Mouse (Mus musculus): ENCODE results near the gene Xirp1. TPM values are rescaled to one million over a fixed set of nuclear protein-coding genes. Genes with fewer than 3 reads are reported as not detected.

Xirp1 gene
- polyA plus RNA-seq, 1 experiment from 2014 or later: not detected

DNA sequence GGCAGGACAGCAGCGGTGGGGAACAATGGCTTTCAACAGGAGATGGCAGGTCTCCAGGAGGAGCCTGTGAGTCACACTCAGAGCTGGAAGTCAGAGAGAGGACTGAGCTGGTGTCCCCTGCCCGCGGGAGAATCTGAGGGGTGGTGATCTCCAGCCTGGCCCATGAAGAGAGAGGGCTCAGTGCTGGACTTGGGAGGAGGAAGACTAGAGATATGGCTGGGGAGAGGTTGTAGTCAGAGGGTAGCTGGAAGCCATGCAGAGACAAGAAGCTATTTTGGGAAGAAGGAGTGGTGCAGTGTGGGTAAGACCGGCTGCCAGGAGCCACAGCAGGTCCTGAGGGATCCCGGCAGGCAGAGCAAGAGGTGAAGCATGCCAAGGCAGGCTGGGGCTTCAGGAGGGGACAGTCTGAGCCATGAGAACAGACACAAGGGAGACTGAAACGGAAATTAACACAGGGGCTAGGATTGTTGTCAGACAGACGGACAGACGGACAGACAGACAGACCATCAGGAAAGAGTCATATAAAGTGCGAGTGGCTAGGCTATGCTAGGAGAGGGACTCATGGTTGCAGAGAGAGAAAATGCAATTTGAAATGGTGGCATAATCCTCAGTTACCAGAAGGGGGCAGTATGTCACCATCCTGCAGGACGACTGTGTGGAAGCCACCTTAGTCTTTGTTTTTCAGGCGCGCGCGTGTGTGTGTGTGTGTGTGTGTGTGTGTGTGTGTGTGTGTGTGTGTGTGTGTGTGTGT lies 4.2 kb upstream of the Xirp1 start:
- ATAC-seq: peak; percentile 45; the same call in 1 of the 2 replicates
- Histone ChIP-seq H3K36me3 (ENCODE audit: control insufficient read depth, insufficient read depth) (no peaks in the 10 kb centered on the region), H3K27ac (ENCODE audit: low read length) (no peak overlapping the region), H3K4me1 (replicated peaks; ENCODE audit: control insufficient read depth, insufficient read depth, low read length) (peaks cover 9% of the 10 kb centered on the region; the same call in 1 of the 2 replicates), H3K4me3 (replicated peaks; ENCODE audit: low read length) (no peak overlapping the region), H3K4me2 (ENCODE audit: low read length) (no peak overlapping the region), H3K9ac (replicated peaks; ENCODE audit: low read depth, low read length) (no peak overlapping the region), H3K9me3 (ENCODE audit: control insufficient read depth, low read length) (no peaks in the 10 kb centered on the region), H3K27me3 (replicated peaks; ENCODE audit: control insufficient read depth, insufficient read depth, low read length) (no peaks in the 10 kb centered on the region)
- 21% methylated on average over 14 of the region's 14 CpGs for WGBS

DNA sequence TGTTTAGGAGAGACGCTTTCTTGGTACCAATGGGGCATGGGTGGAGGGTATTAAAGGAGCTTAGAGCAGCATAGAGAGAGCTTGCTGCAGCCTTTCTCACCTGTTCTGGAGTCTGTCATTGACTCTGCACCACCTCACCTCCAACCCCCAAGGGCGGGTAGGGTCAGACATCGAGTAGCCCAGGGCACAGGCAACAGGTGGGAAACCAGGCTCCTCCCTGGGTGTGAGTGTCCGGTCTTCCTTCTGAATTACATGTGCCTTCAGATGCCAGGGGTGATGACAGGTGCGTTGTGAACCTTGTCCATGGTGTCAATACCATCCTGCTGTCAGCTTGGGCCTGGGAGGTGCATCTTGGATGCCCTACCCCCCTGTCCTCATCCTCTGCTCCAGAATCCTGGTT lies 1.2 kb upstream of the Xirp1 start:
- Histone ChIP-seq H3K27me3 (replicated peaks; ENCODE audit: control insufficient read depth, insufficient read depth, low read length) (no peaks in the 10 kb centered on the region), H3K4me1 (replicated peaks; ENCODE audit: control insufficient read depth, insufficient read depth, low read length) (peaks cover 9% of the 10 kb centered on the region; the same call in 1 of the 2 replicates), H3K27ac (ENCODE audit: low read length) (no peak overlapping the region), H3K9me3 (ENCODE audit: control insufficient read depth, low read length) (no peaks in the 10 kb centered on the region), H3K4me2 (ENCODE audit: low read length) (no peak overlapping the region), H3K36me3 (ENCODE audit: control insufficient read depth, insufficient read depth) (no peaks in the 10 kb centered on the region), H3K4me3 (replicated peaks; ENCODE audit: low read length) (no peak overlapping the region), H3K9ac (replicated peaks; ENCODE audit: low read depth, low read length) (no peak overlapping the region)
- 88% methylated on average over 5 of the region's 5 CpGs for WGBS
- ATAC-seq: no peak

DNA sequence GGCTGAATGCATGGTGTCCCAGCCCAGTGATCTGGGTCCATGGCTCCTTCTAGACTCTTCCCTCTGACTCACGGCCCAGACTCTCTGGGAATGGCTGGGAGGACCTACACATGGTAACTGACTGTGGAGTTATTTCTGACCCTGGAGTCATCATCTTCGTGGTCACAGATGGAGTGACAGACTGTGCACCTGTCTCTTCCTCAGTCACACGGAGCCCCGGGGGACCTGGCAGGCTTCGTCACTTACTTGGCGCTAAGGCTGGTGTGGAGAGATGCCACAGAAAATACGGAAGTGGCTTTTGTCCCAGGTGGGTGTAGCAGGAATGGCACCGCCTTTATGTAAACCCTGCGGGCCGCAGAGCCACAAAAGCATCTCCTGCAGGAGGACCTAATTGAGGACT lies 773 bp upstream of the Xirp1 start:
- no peaks in the 10 kb centered on the region for H3K36me3 ChIP-seq (ENCODE audit: control insufficient read depth, insufficient read depth)
- H3K4me3 ChIP-seq (replicated peaks; ENCODE audit: low read length): no peak overlapping the region
- no peak overlapping the region for H3K27ac ChIP-seq (ENCODE audit: low read length)
- H3K9ac ChIP-seq (replicated peaks; ENCODE audit: low read depth, low read length): no peak overlapping the region
- H3K9me3 ChIP-seq (ENCODE audit: control insufficient read depth, low read length): no peaks in the 10 kb centered on the region
- 51% methylated on average over 10 of the region's 10 CpGs for WGBS
- no peaks in the 10 kb centered on the region for H3K27me3 ChIP-seq (replicated peaks; ENCODE audit: control insufficient read depth, insufficient read depth, low read length)
- H3K4me2 ChIP-seq (ENCODE audit: low read length): no peak overlapping the region
- ATAC-seq: no peak
- H3K4me1 ChIP-seq (replicated peaks; ENCODE audit: control insufficient read depth, insufficient read depth, low read length): peaks cover 9% of the 10 kb centered on the region; the same call in 1 of the 2 replicates

DNA sequence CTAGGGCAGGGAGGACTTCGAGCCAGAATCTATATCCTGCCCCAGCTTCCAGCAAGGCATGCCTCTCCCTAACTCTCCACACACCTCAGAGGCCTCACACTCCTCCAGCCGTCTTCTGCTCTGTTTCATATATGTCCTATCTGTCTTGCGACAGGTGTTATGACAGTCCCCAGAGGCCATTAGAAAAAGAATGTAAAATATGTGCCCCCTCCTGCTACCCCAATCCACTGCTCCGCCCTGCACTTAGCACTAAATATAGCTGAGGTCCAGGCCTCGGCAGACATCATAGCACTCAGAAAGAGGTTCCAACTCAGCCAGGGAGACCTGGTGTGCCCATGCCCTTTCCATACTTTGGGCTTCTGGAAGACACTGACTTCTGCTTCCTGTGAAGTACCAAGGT lies 2.2 kb downstream of the Xirp1 start:
- 81% methylated on average over 5 of the region's 5 CpGs for WGBS
- 0 out of 2 replicates have a peak, but pooled peaks cover 4% of the 10 kb centered on the region for H3K4me1 ChIP-seq (replicated peaks; ENCODE audit: control insufficient read depth, insufficient read depth, low read length)
- no peak overlapping the region for H3K4me2 ChIP-seq (ENCODE audit: low read length)
- H3K4me3 ChIP-seq (replicated peaks; ENCODE audit: low read length): no peak overlapping the region
- no peaks in the 10 kb centered on the region for H3K27me3 ChIP-seq (replicated peaks; ENCODE audit: control insufficient read depth, insufficient read depth, low read length)
- ATAC-seq: no peak
- no peaks in the 10 kb centered on the region for H3K9me3 ChIP-seq (ENCODE audit: control insufficient read depth, low read length)
- no peaks in the 10 kb centered on the region for H3K36me3 ChIP-seq (ENCODE audit: control insufficient read depth, insufficient read depth)
- no peak overlapping the region for H3K27ac ChIP-seq (ENCODE audit: low read length)
- H3K9ac ChIP-seq (replicated peaks; ENCODE audit: low read depth, low read length): no peak overlapping the region

DNA sequence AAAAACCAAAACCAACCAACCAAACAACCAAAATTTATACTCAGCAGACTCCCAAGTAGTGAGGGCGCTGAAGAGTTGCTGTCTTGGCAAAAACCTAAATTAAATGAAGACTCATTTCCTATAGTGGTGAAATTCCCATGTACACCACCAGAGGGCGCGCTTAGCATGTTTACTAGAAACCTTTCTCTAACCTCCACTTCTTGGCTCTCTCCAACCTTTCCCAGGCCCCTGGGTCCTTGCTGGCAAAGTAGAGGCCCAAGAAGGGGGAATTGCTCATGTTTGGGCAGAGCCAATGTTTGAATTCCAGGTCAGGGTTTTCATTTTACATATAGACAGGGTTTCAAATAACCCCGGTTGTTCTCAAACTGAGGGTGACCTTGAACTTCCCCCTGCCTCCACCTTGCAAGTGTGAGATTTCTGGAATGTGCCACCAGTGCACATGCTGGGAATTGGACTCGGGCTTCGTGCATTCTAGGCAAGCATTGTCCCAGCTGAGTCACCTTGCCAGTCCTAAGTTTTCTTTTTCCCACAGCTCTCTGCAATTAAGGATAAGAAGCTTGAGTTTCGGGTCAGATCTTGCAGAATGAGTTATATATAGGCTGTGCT lies 3.0 kb downstream of the Xirp1 start:
- H3K27me3 ChIP-seq (replicated peaks; ENCODE audit: control insufficient read depth, insufficient read depth, low read length): no peaks in the 10 kb centered on the region
- no peak for ATAC-seq
- no peaks in the 10 kb centered on the region for H3K9me3 ChIP-seq (ENCODE audit: control insufficient read depth, low read length)
- H3K4me1 ChIP-seq (replicated peaks; ENCODE audit: control insufficient read depth, insufficient read depth, low read length): 0 out of 2 replicates have a peak, but pooled peaks cover 4% of the 10 kb centered on the region
- no peaks in the 10 kb centered on the region for H3K36me3 ChIP-seq (ENCODE audit: control insufficient read depth, insufficient read depth)
- H3K4me3 ChIP-seq (replicated peaks; ENCODE audit: low read length): no peak overlapping the region
- no peak overlapping the region for H3K9ac ChIP-seq (replicated peaks; ENCODE audit: low read depth, low read length)
- no peak overlapping the region for H3K27ac ChIP-seq (ENCODE audit: low read length)
- H3K4me2 ChIP-seq (ENCODE audit: low read length): no peak overlapping the region
- WGBS: 49% methylated on average over 7 of the region's 7 CpGs

DNA sequence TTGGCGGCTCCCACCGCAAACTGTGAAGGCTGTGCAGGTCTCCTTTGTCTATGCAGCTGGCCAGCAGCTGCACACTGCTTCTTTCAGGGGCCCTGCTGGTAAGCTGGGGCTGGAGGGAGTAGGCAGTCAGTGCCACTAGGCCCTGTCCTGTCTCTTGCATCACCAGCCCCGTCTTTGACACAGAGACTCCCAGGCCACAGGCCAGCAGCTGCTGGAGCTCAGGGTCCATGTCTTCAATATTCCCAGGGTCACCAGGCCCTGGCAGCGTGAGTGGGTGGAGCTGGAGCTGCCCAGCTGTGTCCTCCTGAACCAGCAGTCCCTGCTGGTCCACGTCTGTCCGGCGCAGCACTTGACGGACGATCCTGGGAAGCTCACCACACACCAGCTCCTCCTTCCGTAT lies 6.4 kb downstream of the Xirp1 start:
- no peaks in the 10 kb centered on the region for H3K27me3 ChIP-seq (replicated peaks; ENCODE audit: control insufficient read depth, insufficient read depth, low read length)
- WGBS: 79% methylated on average over 10 of the region's 10 CpGs
- no peaks in the 10 kb centered on the region for H3K9me3 ChIP-seq (ENCODE audit: control insufficient read depth, low read length)
- no peak overlapping the region for H3K4me3 ChIP-seq (replicated peaks; ENCODE audit: low read length)
- H3K4me2 ChIP-seq (ENCODE audit: low read length): no peak overlapping the region
- H3K4me1 ChIP-seq (replicated peaks; ENCODE audit: control insufficient read depth, insufficient read depth, low read length): no peaks in the 10 kb centered on the region
- no peak overlapping the region for H3K9ac ChIP-seq (replicated peaks; ENCODE audit: low read depth, low read length)
- H3K27ac ChIP-seq (ENCODE audit: low read length): no peak overlapping the region
- ATAC-seq: no peak
- no peaks in the 10 kb centered on the region for H3K36me3 ChIP-seq (ENCODE audit: control insufficient read depth, insufficient read depth)

DNA sequence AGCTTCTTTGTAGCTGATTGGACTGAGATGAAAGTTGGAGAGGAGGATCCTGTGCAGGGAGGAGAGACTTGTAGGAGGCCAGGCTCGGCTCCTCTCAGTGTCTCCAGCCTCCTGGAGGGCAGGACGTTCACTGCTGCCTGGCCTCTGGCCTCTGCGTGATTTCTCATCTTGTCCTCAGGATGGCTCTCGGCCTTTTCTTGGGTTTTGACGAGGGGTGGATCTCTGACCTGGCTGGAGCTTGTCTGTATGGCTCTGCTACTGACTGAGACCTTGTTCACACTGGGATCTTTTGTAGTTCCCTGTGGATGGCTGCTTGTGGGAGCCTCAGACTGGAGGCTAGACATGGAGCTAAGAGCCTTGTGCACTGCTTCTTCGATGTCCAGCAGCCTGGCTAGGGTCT lies 8.6 kb downstream of the Xirp1 start:
- ATAC-seq: no peak
- 66% methylated on average over 6 of the region's 6 CpGs for whole genome bisulfite sequencing

DNA sequence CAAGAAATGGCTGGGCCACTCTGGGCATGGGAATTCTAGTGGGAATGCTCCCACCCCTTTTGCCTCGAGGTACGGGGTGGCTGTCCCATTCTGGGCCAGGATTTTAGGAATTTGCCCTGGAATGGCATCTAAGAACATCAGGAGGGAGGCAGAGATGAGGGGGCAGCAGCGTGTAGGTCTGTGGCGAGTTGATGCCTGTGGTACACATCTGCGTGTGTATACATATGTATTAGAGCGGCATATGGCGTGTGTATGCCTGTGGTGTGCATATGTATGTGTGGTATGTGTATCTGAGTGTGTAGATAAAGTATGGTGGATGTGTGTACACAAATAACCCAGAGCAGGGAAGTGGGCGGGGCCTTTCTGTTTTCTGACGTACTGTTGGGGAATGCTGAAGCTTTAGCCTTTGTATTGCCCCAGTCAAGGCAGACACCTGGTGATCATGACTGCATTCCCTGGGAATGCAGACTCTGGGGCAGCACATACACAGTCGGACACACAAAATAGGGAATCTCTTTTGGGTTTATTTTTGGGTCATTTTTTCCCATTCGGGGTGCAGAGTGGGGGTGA lies 10.1 kb downstream of the Xirp1 start:
- ATAC-seq: no peak
- WGBS: 68% methylated on average over 11 of the region's 11 CpGs
- no peaks in the 10 kb centered on the region for H3K9me3 ChIP-seq (ENCODE audit: control insufficient read depth, low read length)
- no peaks in the 10 kb centered on the region for H3K27me3 ChIP-seq (replicated peaks; ENCODE audit: control insufficient read depth, insufficient read depth, low read length)
- H3K9ac ChIP-seq (replicated peaks; ENCODE audit: low read depth, low read length): no peak overlapping the region
- no peak overlapping the region for H3K4me3 ChIP-seq (replicated peaks; ENCODE audit: low read length)
- H3K4me2 ChIP-seq (ENCODE audit: low read length): no peak overlapping the region
- H3K36me3 ChIP-seq (ENCODE audit: control insufficient read depth, insufficient read depth): no peaks in the 10 kb centered on the region
- peaks cover 13% of the 10 kb centered on the region for H3K4me1 ChIP-seq (replicated peaks; ENCODE audit: control insufficient read depth, insufficient read depth, low read length)
- no peak overlapping the region for H3K27ac ChIP-seq (ENCODE audit: low read length)

More for the DNA sequence above, 8.6 kb downstream of the Xirp1 start:
- Histone ChIP-seq H3K4me3 (replicated peaks; ENCODE audit: low read length) (no peak overlapping the region), H3K36me3 (ENCODE audit: control insufficient read depth, insufficient read depth) (no peaks in the 10 kb centered on the region), H3K9ac (replicated peaks; ENCODE audit: low read depth, low read length) (no peak overlapping the region), H3K27me3 (replicated peaks; ENCODE audit: control insufficient read depth, insufficient read depth, low read length) (no peaks in the 10 kb centered on the region), H3K27ac (ENCODE audit: low read length) (no peak overlapping the region), H3K4me1 (replicated peaks; ENCODE audit: control insufficient read depth, insufficient read depth, low read length) (peaks cover 13% of the 10 kb centered on the region), H3K9me3 (ENCODE audit: control insufficient read depth, low read length) (no peaks in the 10 kb centered on the region), H3K4me2 (ENCODE audit: low read length) (no peak overlapping the region)

DNA sequence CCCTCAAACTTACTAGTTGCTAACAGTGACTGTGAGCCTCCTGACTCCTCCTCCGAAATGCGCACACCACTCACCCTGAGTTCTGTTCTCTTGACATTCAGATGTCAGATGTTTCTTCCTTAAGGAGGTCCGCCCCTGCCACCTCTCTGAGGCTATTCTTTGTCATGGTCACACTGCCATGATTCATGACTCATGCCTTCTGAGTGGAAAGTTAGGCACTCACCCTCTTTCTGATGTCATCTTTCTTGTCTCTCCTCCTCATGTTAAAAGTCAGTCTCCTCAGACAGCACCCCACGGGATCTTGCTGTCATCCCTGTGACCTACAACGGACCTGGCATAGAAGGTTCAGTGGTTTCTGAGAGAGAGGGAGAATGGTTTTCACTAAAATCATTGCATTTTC lies 10.6 kb downstream of the Xirp1 start:
- no peak overlapping the region for H3K27ac ChIP-seq (ENCODE audit: low read length)
- no peaks in the 10 kb centered on the region for H3K27me3 ChIP-seq (replicated peaks; ENCODE audit: control insufficient read depth, insufficient read depth, low read length)
- ATAC-seq: no peak
- H3K9ac ChIP-seq (replicated peaks; ENCODE audit: low read depth, low read length): no peak overlapping the region
- H3K4me1 ChIP-seq (replicated peaks; ENCODE audit: control insufficient read depth, insufficient read depth, low read length): peaks cover 13% of the 10 kb centered on the region
- H3K36me3 ChIP-seq (ENCODE audit: control insufficient read depth, insufficient read depth): no peaks in the 10 kb centered on the region
- H3K9me3 ChIP-seq (ENCODE audit: control insufficient read depth, low read length): no peaks in the 10 kb centered on the region
- H3K4me3 ChIP-seq (replicated peaks; ENCODE audit: low read length): no peak overlapping the region
- WGBS: 88% methylated on average over 5 of the region's 5 CpGs
- H3K4me2 ChIP-seq (ENCODE audit: low read length): no peak overlapping the region
